Mouse (Mus musculus): ENCODE measurements around the gene Plekhg5. TPM values are rescaled to one million over a fixed set of nuclear protein-coding genes. Genes with fewer than 3 reads are reported as not detected.

Gene Plekhg5
- polyA plus RNA-seq, 2 experiments from 2014 or later: 1.3 to 2.6 TPM

GRCm38 (mm10) chr4:152126026-152126920, 54.0 kb downstream of the Plekhg5 start:
- ATAC-seq: no peak

- no peak for ATAC-seq
These were observed 55.6 kb downstream of the Plekhg5 start for GRCm38 (mm10) chr4:152127884-152128283.

- ATAC-seq: no peak
These were observed 56.5 kb downstream of the Plekhg5 start for GRCm38 (mm10) chr4:152128784-152129183.

- no peak for ATAC-seq
These were observed 57.2 kb downstream of the Plekhg5 start for GRCm38 (mm10) chr4:152129395-152129930.

GRCm38 (mm10) chr4:152130771-152131653, 58.7 kb downstream of the Plekhg5 start:
- peak; percentile 48 for ATAC-seq

GRCm38 (mm10) chr4:152131809-152132771, 59.8 kb downstream of the Plekhg5 start:
- ATAC-seq: peak; percentile 12

GRCm38 (mm10) chr4:152132772-152133169, 60.5 kb downstream of the Plekhg5 start:
- no peak for ATAC-seq

GRCm38 (mm10) chr4:152133213-152133612, 60.9 kb downstream of the Plekhg5 start:
- no peak for ATAC-seq

- no peak for ATAC-seq
These were observed 62.2 kb downstream of the Plekhg5 start for GRCm38 (mm10) chr4:152134507-152134906.

- no peak for ATAC-seq
These were observed 63.1 kb downstream of the Plekhg5 start for GRCm38 (mm10) chr4:152135363-152135762.

- ATAC-seq: no peak
These were observed 64.0 kb downstream of the Plekhg5 start for GRCm38 (mm10) chr4:152136112-152136875.

GRCm38 (mm10) chr4:152136876-152137250, 64.6 kb downstream of the Plekhg5 start:
- ATAC-seq: no peak

- peak; percentile 79 for ATAC-seq
These were observed 66.4 kb downstream of the Plekhg5 start for GRCm38 (mm10) chr4:152138497-152139260.

GRCm38 (mm10) chr4:152140441-152140840, 68.1 kb downstream of the Plekhg5 start:
- ATAC-seq: no peak

GRCm38 (mm10) chr4:152141521-152142135, 69.3 kb downstream of the Plekhg5 start:
- ATAC-seq: no peak

- ATAC-seq: no peak
These were observed 71.3 kb downstream of the Plekhg5 start for GRCm38 (mm10) chr4:152143632-152144031.

GRCm38 (mm10) chr4:152145473-152145872, 73.2 kb downstream of the Plekhg5 start:
- no peak for ATAC-seq

GRCm38 (mm10) chr4:152146033-152146827, 73.9 kb downstream of the Plekhg5 start:
- ATAC-seq: no peak

- ATAC-seq: no peak
These were observed 78.2 kb downstream of the Plekhg5 start for GRCm38 (mm10) chr4:152150546-152150945.

Data from activated CD4-positive, CD25-positive, alpha-beta regulatory T cell, adult 4 months (primary cell).